Mouse (Mus musculus) hindbrain, embryonic 14.5 days (tissue): ENCODE results near the gene Skap2. TPM values are rescaled to one million over a fixed set of nuclear protein-coding genes. Genes with fewer than 3 reads are reported as not detected.

Experiments
- ATAC-seq: fragments of 200-750 bp; cut with Nextera tagmentation; 2 replicates; pipeline ENCODE4 v1.8.0; 2017; ENCODE audit warnings: moderate number of reproducible peaks, mild to moderate bottlenecking, moderate TSS enrichment, moderate library complexity; ENCODE audit not compliant: low FRiP score
- DNase-seq: peaks from one replicate; pipeline ENCODE4 v3.0.0-alpha.2; 2015; ENCODE audit warnings: low spot score
- H3K27ac ChIP-seq: fragments of 300-500 bp; sonication (generic); 2 replicates; pipeline ENCODE4 v1.5.1; 2014; ENCODE audit warnings: mild to moderate bottlenecking, moderate library complexity
- H3K27me3 ChIP-seq: fragments of 300-500 bp; sonication (generic); 2 replicates; pipeline ENCODE4 v1.6.1; 2014; ENCODE audit warnings: mild to moderate bottlenecking, low read length, mixed read lengths; ENCODE audit not compliant: control insufficient read depth, insufficient read depth
- H3K36me3 ChIP-seq: fragments of 300-500 bp; sonication (generic); replicated peaks from 2 replicates; pipeline ENCODE4 v1.6.1; 2014; ENCODE audit not compliant: control insufficient read depth, insufficient read depth
- H3K4me1 ChIP-seq: fragments of 300-500 bp; sonication (generic); replicated peaks from 2 replicates; pipeline ENCODE4 v1.6.1; 2014; ENCODE audit warnings: antibody characterized with exemption, low read length, mixed read lengths; ENCODE audit not compliant: control insufficient read depth, insufficient read depth
- H3K4me2 ChIP-seq: fragments of 300-500 bp; sonication (generic); replicated peaks from 2 replicates; pipeline ENCODE4 v1.6.1; 2014; ENCODE audit warnings: mild to moderate bottlenecking, moderate library complexity
- H3K4me3 ChIP-seq: fragments of 300-500 bp; sonication (generic); replicated peaks from 2 replicates; pipeline ENCODE4 v1.5.1; 2014; ENCODE audit warnings: mild to moderate bottlenecking, low read length
- H3K9ac ChIP-seq: fragments of 300-500 bp; sonication (generic); 2 replicates; pipeline ENCODE4 v1.6.1; 2014
- H3K9me3 ChIP-seq: fragments of 300-500 bp; sonication (generic); 2 replicates; pipeline ENCODE4 v1.6.1; 2016; ENCODE audit warnings: low read length; ENCODE audit not compliant: control insufficient read depth
- WGBS: fragments of 180-500 bp; shearing (Covaris S2); extraction: QIAGEN DNeasy Blood & Tissue Kit; methylation state at CpG from one replicate; pipeline ENCODE4 v1.1.7; 2014; 5-methylcytosine and 5-hydroxymethylcytosine counted together
- polyA plus RNA-seq: library from polyadenylated mRNA; unstranded; fragments of >200 nt; fragmentation: Nextera tagmentation; extraction: Ambion mirVana; gene quantifications from 2 replicates; pipeline ENCODE4 v1.2.1, GENCODE M21; 2014

The Skap2 gene
- 33.1 and 38.6 TPM in 2 replicates for polyA plus RNA-seq

DNA sequence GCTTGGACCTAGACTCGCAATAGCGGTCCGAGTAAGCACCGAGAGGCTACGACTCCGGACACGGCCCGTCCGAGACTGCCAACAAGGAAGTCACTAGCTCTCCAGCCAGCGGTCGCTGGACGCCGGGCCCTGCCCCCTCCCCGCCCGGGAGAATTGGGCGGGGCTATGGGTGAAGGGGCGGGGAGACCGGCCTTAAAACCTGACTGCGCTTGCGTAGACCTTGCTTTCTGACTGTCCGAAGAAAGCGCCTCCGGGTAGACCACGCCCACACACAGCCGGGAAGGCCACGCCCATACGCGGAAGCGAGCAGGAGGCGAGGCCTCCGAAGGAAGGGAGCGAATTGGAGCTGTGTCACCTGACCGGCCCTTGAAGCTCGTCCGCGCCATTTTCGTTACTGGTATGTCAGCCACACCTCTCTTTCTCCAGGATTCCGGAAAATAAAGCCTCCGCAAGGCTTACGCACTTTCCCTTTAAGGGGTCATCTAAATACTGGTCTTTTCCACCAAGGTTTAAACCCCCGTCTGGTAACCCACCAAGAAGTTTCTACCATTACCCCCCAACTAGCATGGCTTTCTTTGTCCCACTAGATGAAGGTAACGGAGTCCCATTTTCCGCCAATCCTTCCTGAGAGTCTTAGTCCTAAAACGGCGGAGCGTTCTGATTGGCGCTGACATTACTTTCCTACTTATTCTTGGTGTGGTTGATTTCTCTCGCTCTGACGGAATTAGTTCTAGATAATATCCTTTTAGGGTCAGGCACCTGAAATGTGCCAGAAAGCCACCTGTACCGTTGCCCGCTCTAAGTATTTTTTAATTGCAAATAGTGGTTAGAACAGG lies at the start of gene Skap2:
Gene Skap2 (minus strand): TSS at position 141 of the 836 bp plus-strand sequence.
- Histone ChIP-seq H3K27me3 (peaks cover 34% of the 10 kb centered on the region), H3K9me3 (no peaks in the 10 kb centered on the region), H3K4me2 (peak within 1 kb of the TSS; percentile 61), H3K4me1 (peaks cover 10% of the 10 kb centered on the region; the same call in 1 of the 2 replicates), H3K36me3 (no peaks in the 10 kb centered on the region), H3K27ac (peak within 1 kb of the TSS; percentile 67), H3K9ac (peak within 1 kb of the TSS; percentile 59), H3K4me3 (peak within 1 kb of the TSS; percentile 51)
- ATAC-seq, result peak; percentile 97
- WGBS, result under 1% methylated on average over 51 of the region's 51 CpGs
- peak; percentile 97 for DNase-seq

DNA sequence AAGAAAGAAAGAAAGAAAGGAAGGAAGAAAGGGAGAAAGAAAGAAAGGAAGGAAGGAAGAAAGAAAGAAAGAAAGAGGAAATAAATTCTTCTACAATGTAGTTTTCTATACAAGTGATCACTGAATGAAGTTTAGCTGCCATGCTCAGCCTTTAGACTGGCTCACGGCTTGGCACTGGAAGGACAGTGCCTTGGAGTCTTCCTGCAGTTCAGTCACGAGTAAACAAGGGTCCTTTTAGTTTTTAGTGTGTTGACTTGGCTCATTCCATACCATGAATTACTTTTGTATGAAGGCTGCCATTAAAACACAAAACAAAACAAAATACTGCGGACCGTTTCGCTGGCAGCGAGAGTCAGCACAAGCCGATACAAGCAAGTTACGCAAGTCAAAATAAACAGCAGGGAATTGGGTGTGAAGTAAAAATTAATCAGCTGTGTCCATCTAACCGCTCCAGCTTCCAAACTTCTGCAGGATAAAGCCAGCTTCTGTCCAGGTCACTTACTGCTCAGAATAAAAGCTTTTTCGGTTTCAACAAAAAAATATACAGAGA lies 46.6 kb upstream of the Skap2 start:
- no peak overlapping the region for H3K4me2 ChIP-seq
- 45% methylated on average over 10 of the region's 10 CpGs for whole genome bisulfite sequencing
- H3K9ac ChIP-seq, result no peak overlapping the region
- H3K36me3 ChIP-seq, result no peaks in the 10 kb centered on the region
- no peak overlapping the region for H3K4me3 ChIP-seq
- no peaks in the 10 kb centered on the region for H3K4me1 ChIP-seq
- no peaks in the 10 kb centered on the region for H3K9me3 ChIP-seq
- DNase-seq (no peak), ATAC-seq (no peak)
- no peaks in the 10 kb centered on the region for H3K27me3 ChIP-seq
- no peak overlapping the region for H3K27ac ChIP-seq

GRCm38 (mm10) chr6:52058120-52058519 lies 45.8 kb upstream of the Skap2 start:
- WGBS, result 38% methylated on average over 5 of the region's 5 CpGs

DNA sequence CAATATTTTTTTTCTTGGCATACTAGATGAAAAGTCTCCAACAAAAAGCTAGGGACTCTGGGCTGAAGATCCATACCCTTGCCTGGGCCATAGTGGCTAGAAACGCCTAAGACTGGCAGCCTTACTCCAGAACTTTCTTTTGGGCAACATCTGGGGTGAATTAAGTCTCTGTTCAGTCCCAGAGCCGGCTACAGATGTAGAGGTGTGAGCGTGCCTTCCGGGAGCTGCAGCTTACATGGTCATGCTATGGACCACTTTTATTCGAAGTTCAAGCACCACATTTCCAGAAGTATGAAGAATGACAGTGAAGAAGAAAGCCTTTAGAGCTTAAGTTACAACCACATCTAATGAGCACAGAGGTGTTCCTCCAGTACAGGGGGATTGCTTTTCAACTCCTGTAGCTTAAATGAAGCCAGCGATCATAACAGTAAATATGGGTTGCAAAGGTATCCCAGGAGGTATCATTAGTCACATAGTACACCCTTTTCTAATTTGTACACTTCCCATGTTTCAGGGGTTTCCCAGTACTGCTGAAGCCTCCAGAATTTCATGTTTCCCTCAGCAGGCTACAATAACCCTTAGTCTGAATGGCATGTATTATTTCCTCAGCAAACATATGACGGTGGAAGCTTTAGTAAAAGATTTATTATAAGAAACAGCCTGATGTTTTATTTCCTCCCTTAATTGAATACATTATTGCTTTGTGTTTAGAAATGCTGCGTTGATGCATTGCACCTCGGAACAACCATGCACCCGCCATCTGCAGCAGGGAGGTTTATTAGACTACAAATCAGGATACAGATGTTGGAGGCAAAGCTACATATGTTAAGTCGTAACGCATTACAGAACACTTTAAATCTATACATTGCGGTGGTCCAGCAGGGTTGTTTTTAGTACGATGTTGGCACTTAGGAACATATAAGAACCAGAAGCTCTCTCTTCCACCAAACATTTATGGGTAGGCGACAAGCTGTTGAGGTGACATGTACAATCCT lies 41.5 kb upstream of the Skap2 start:
- no peak for ATAC-seq

More at GRCm38 (mm10) chr6:52058120-52058519, 45.8 kb upstream of the Skap2 start:
- Histone ChIP-seq H3K27ac (no peak overlapping the region), H3K9ac (no peak overlapping the region), H3K4me2 (no peak overlapping the region), H3K9me3 (no peaks in the 10 kb centered on the region), H3K27me3 (no peaks in the 10 kb centered on the region), H3K4me3 (no peak overlapping the region), H3K36me3 (no peaks in the 10 kb centered on the region), H3K4me1 (no peaks in the 10 kb centered on the region)
- no peak for ATAC-seq
- no peak for DNase-seq

GRCm38 (mm10) chr6:52050062-52050461 lies 37.7 kb upstream of the Skap2 start:
- no peak overlapping the region for H3K4me2 ChIP-seq
- no peak overlapping the region for H3K27ac ChIP-seq
- H3K4me3 ChIP-seq, result no peak overlapping the region
- WGBS, result 79% methylated on average over 12 of the region's 12 CpGs
- H3K36me3 ChIP-seq, result no peaks in the 10 kb centered on the region
- DNase-seq (no peak), ATAC-seq (no peak)
- H3K4me1 ChIP-seq, result no peaks in the 10 kb centered on the region
- H3K9ac ChIP-seq, result no peak overlapping the region
- no peaks in the 10 kb centered on the region for H3K27me3 ChIP-seq
- H3K9me3 ChIP-seq, result no peaks in the 10 kb centered on the region

More for the DNA sequence above, 41.5 kb upstream of the Skap2 start:
- no peak overlapping the region for H3K4me3 ChIP-seq
- no peak for DNase-seq
- H3K27ac ChIP-seq, result no peak overlapping the region
- H3K27me3 ChIP-seq, result no peaks in the 10 kb centered on the region
- WGBS, result 78% methylated on average over 15 of the region's 15 CpGs
- no peaks in the 10 kb centered on the region for H3K4me1 ChIP-seq
- H3K9ac ChIP-seq, result no peak overlapping the region
- H3K9me3 ChIP-seq, result no peaks in the 10 kb centered on the region
- no peak overlapping the region for H3K4me2 ChIP-seq
- no peaks in the 10 kb centered on the region for H3K36me3 ChIP-seq

DNA sequence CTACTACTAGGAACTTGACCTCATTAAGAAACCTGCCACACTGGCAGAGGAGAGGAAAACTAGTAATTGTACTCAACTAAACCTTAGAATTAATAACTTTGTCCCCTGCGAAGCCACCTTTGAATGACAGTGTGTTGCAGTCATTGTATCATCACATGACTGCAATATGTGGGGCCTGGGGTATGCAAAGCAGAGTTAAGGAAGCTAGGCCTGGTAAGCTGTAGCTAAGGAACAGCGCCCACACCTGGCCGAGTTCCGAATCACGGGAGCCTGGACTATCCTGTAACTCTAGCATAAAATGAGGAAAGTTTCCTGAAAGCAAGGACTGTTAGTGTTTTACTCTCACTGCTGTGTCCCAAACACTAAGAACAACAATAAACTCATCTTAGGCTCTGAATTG lies 33.2 kb upstream of the Skap2 start:
- Histone ChIP-seq H3K4me3 (no peak overlapping the region), H3K4me2 (no peak overlapping the region), H3K27ac (no peak overlapping the region), H3K9me3 (no peaks in the 10 kb centered on the region), H3K9ac (no peak overlapping the region), H3K36me3 (no peaks in the 10 kb centered on the region), H3K27me3 (no peaks in the 10 kb centered on the region), H3K4me1 (no peaks in the 10 kb centered on the region)
- DNase-seq, result no peak
- 64% methylated on average over 5 of the region's 5 CpGs for WGBS
- ATAC-seq, result no peak

- no peak for ATAC-seq
- Histone ChIP-seq H3K9me3 (peaks cover 8% of the 10 kb centered on the region; the same call in 1 of the 2 replicates), H3K9ac (no peak overlapping the region), H3K4me2 (no peak overlapping the region), H3K27me3 (no peaks in the 10 kb centered on the region), H3K27ac (no peak overlapping the region), H3K4me1 (no peaks in the 10 kb centered on the region), H3K36me3 (no peaks in the 10 kb centered on the region), H3K4me3 (no peak overlapping the region)
- no peak for DNase-seq
- 83% methylated on average over 4 of the region's 4 CpGs for WGBS
Measured at GRCm38 (mm10) chr6:52036077-52036476, 23.7 kb upstream of the Skap2 start.

DNA sequence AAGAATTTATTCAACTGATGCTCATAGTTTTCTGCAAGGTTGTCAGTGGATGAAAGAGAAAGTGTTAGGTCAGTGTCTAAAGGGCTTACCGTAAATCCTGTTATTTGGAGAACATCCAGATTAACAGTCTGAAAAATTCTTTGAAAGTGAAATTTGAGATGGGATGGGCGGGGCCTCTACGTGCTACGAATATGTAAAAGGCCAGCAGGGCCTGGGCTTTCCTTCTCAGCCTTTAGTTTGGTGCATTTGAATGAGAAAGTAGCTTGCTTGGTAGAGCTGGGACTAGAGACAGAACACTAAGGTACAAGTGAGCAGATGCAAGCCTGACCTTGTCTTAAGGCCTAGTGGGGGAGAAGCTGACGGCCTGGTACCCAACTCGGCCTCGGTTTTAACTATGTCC lies 18.8 kb upstream of the Skap2 start:
- no peaks in the 10 kb centered on the region for H3K27me3 ChIP-seq
- H3K36me3 ChIP-seq, result no peaks in the 10 kb centered on the region
- no peak overlapping the region for H3K9ac ChIP-seq
- DNase-seq, result no peak
- no peak overlapping the region for H3K27ac ChIP-seq
- no peak overlapping the region for H3K4me3 ChIP-seq
- ATAC-seq, result no peak
- no peaks in the 10 kb centered on the region for H3K9me3 ChIP-seq
- 44% methylated on average over 7 of the region's 7 CpGs for WGBS
- H3K4me2 ChIP-seq, result no peak overlapping the region
- H3K4me1 ChIP-seq, result no peaks in the 10 kb centered on the region

DNA sequence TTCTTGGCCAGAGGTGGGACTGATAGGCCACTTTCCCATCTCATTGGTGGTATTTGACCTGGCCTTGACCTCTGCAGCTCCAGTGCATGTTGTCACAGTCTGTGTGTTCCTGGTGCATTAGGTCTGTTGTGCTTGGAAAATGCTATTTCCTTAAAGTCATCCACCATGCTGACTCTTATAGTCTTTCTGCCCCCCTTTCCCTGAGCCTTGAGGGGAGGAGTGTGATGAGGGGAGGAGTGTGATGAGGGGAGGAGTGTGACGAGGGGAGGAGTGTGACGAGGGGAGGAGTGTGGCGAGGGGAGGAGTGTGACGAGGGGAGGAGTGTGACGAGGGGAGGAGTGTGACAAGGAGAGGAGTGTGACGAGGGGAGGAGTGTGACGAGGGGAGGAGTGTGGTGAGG lies 15.8 kb upstream of the Skap2 start:
- Histone ChIP-seq H3K27me3 (no peaks in the 10 kb centered on the region), H3K9me3 (no peaks in the 10 kb centered on the region), H3K36me3 (no peaks in the 10 kb centered on the region), H3K4me3 (no peak overlapping the region), H3K27ac (no peak overlapping the region), H3K4me1 (no peaks in the 10 kb centered on the region), H3K9ac (no peak overlapping the region), H3K4me2 (no peak overlapping the region)
- no peak for ATAC-seq
- 84% methylated on average over 7 of the region's 7 CpGs for WGBS
- no peak for DNase-seq
